Mouse (Mus musculus) megakaryocyte, embryonic 14.5 days (primary cell): ENCODE results near the gene Syna. TPM values are rescaled to one million over a fixed set of nuclear protein-coding genes. Genes with fewer than 3 reads are reported as not detected.

Experiments used
- H3K27me3 ChIP-seq: replicated peaks from 2 replicates; pipeline ENCODE3; 2012; ENCODE audit warnings: inconsistent platforms
- H3K36me3 ChIP-seq: replicated peaks from 2 replicates; pipeline ENCODE3; 2012; ENCODE audit warnings: low read length, inconsistent platforms, mixed read lengths
- H3K4me1 ChIP-seq: 2 replicates; pipeline ENCODE4 v1.6.1; 2012; ENCODE audit warnings: inconsistent platforms
- H3K4me3 ChIP-seq: replicated peaks from 2 replicates; pipeline ENCODE3; 2012; ENCODE audit warnings: moderate library complexity, mild to moderate bottlenecking, inconsistent platforms
- H3K9me3 ChIP-seq: 2 replicates; pipeline ENCODE4 v1.6.1; 2012; ENCODE audit warnings: inconsistent platforms
- FLI1 ChIP-seq: IDR thresholded peaks from 2 replicates; pipeline ENCODE4 v1.6.1; 2012; ENCODE audit warnings: low read length, inconsistent platforms, mixed read lengths
- GATA1 ChIP-seq: IDR thresholded peaks from 3 replicates; pipeline ENCODE4 v1.6.1; 2012; ENCODE audit warnings: mixed read lengths, low read length, inconsistent platforms, borderline replicate concordance
- polyA plus RNA-seq: library from polyadenylated mRNA; stranded (reverse); fragments of >175 nt; gene quantifications from 2 replicates; pipeline ENCODE4 v1.2.3, GENCODE M21; 2012; ENCODE audit warnings: low replicate concordance; ENCODE audit not compliant: insufficient read depth

Syna gene
- polyA plus RNA-seq, 1 experiment: not detected

GRCm38 (mm10) chr5:134551233-134552109, 8.5 kb downstream of the Syna start:
- Histone ChIP-seq H3K4me1 (peaks cover 85% of the 10 kb centered on the region), H3K36me3 (peaks cover 2% of the 10 kb centered on the region), H3K4me3 (peak overlapping the region; percentile 98), H3K9me3 (no peaks in the 10 kb centered on the region), H3K27me3 (no peaks in the 10 kb centered on the region)
- TF ChIP-seq FLI1: no peak
- no peak for TF ChIP-seq GATA1

- H3K4me3 ChIP-seq: peak overlapping the region; percentile 98
- no peak for TF ChIP-seq GATA1
- H3K27me3 ChIP-seq: no peaks in the 10 kb centered on the region
- peaks cover 9% of the 10 kb centered on the region for H3K36me3 ChIP-seq
- no peaks in the 10 kb centered on the region for H3K9me3 ChIP-seq
- H3K4me1 ChIP-seq: peaks cover 83% of the 10 kb centered on the region
Measured at GRCm38 (mm10) chr5:134550836-134551232, 9.1 kb downstream of the Syna start.

- H3K4me3 ChIP-seq: peak overlapping the region; percentile 64
Measured at GRCm38 (mm10) chr5:134549640-134550168, 10.3 kb downstream of the Syna start.

GRCm38 (mm10) chr5:134548306-134548705, 11.7 kb downstream of the Syna start:
- H3K27me3 ChIP-seq: no peaks in the 10 kb centered on the region
- TF ChIP-seq GATA1 (no peak), FLI1 (no peak)
- H3K36me3 ChIP-seq: peaks cover 20% of the 10 kb centered on the region
- H3K4me3 ChIP-seq: no peak overlapping the region
- peaks cover 74% of the 10 kb centered on the region for H3K4me1 ChIP-seq
- no peaks in the 10 kb centered on the region for H3K9me3 ChIP-seq

More at GRCm38 (mm10) chr5:134549640-134550168, 10.3 kb downstream of the Syna start:
- Histone ChIP-seq H3K9me3 (no peaks in the 10 kb centered on the region), H3K27me3 (no peaks in the 10 kb centered on the region), H3K4me1 (peaks cover 78% of the 10 kb centered on the region), H3K36me3 (peaks cover 13% of the 10 kb centered on the region)
- TF ChIP-seq GATA1 (no peak), FLI1 (no peak)

GRCm38 (mm10) chr5:134546790-134547189, 13.2 kb downstream of the Syna start:
- Histone ChIP-seq H3K36me3 (peaks cover 21% of the 10 kb centered on the region), H3K4me3 (no peak overlapping the region), H3K9me3 (no peaks in the 10 kb centered on the region), H3K4me1 (peaks cover 68% of the 10 kb centered on the region), H3K27me3 (no peaks in the 10 kb centered on the region)
- TF ChIP-seq FLI1 (no peak), GATA1 (no peak)

- Histone ChIP-seq H3K4me3 (no peak overlapping the region), H3K27me3 (no peaks in the 10 kb centered on the region), H3K9me3 (no peaks in the 10 kb centered on the region), H3K36me3 (peaks cover 31% of the 10 kb centered on the region), H3K4me1 (peaks cover 67% of the 10 kb centered on the region)
- TF ChIP-seq FLI1 (no peak), GATA1 (no peak)
Measured at GRCm38 (mm10) chr5:134545242-134545629, 14.7 kb downstream of the Syna start.

GRCm38 (mm10) chr5:134544516-134545241, 15.3 kb downstream of the Syna start:
- Histone ChIP-seq H3K36me3 (peaks cover 31% of the 10 kb centered on the region), H3K27me3 (no peaks in the 10 kb centered on the region), H3K9me3 (no peaks in the 10 kb centered on the region), H3K4me1 (peaks cover 67% of the 10 kb centered on the region), H3K4me3 (peak overlapping the region; percentile 26)
- TF ChIP-seq GATA1 (no peak), FLI1 (no peak)

- Histone ChIP-seq H3K9me3 (peaks cover 8% of the 10 kb centered on the region), H3K36me3 (peaks cover 53% of the 10 kb centered on the region), H3K4me1 (peaks cover 63% of the 10 kb centered on the region), H3K4me3 (no peak overlapping the region), H3K27me3 (no peaks in the 10 kb centered on the region)
- TF ChIP-seq GATA1 (no peak), FLI1 (no peak)
Measured at GRCm38 (mm10) chr5:134541640-134542039, 18.3 kb downstream of the Syna start.

- TF ChIP-seq GATA1 (no peak), FLI1 (no peak)
- H3K4me1 ChIP-seq: peaks cover 60% of the 10 kb centered on the region
- H3K27me3 ChIP-seq: no peaks in the 10 kb centered on the region
- peaks cover 46% of the 10 kb centered on the region for H3K36me3 ChIP-seq
- H3K4me3 ChIP-seq: no peak overlapping the region
- peaks cover 8% of the 10 kb centered on the region for H3K9me3 ChIP-seq
Measured at GRCm38 (mm10) chr5:134540881-134541280, 19.1 kb downstream of the Syna start.
